Mouse (Mus musculus) heart, adult 2 months (tissue): ENCODE results near the gene Noxo1. TPM values are rescaled to one million over a fixed set of nuclear protein-coding genes. Genes with fewer than 3 reads are reported as not detected.

ENCODE experiments used
- DNase-seq, 2 experiments: peaks; one replicate each; pipeline ENCODE4 v3.0.0; 2021
- H3K27ac ChIP-seq: fragments of 200-600 bp; 2 replicates; pipeline ENCODE4 v1.8.1; 2022
- H3K27me3 ChIP-seq: fragments of 200-500 bp; 2 replicates; pipeline ENCODE4 v1.6.1; 2012; ENCODE audit warnings: mild to moderate bottlenecking, low read length, inconsistent platforms, mixed read lengths; ENCODE audit not compliant: control insufficient read depth, insufficient read depth
- H3K36me3 ChIP-seq: fragments of 200-500 bp; 2 replicates; pipeline ENCODE4 v1.6.1; 2012; ENCODE audit warnings: low read length, inconsistent platforms; ENCODE audit not compliant: control insufficient read depth, insufficient read depth
- H3K4me1 ChIP-seq: fragments of 200-500 bp; 2 replicates; pipeline ENCODE4 v1.6.1; 2011; ENCODE audit warnings: low read length; ENCODE audit not compliant: control insufficient read depth, insufficient read depth
- H3K4me3 ChIP-seq: fragments of 200-600 bp; 2 replicates; pipeline ENCODE4 v1.8.1; 2022
- H3K79me2 ChIP-seq: fragments of 200-500 bp; replicated peaks from 2 replicates; pipeline ENCODE4 v1.6.1; 2012; ENCODE audit warnings: mild to moderate bottlenecking, inconsistent platforms, low read length, moderate library complexity, mixed read lengths; ENCODE audit not compliant: control insufficient read depth, insufficient read depth
- H3K9ac ChIP-seq: fragments of 200-500 bp; 2 replicates; pipeline ENCODE4 v1.6.1; 2012; ENCODE audit warnings: low read depth, mild to moderate bottlenecking, control low read depth, inconsistent platforms, low read length, mixed read lengths
- CTCF ChIP-seq: fragments of 200-600 bp; IDR thresholded peaks from 2 replicates; pipeline ENCODE4 v1.8.1; 2022; ENCODE audit warnings: antibody characterized with exemption, mild to moderate bottlenecking, moderate library complexity
- EP300 ChIP-seq: fragments of 200-500 bp; IDR thresholded peaks from 2 replicates; pipeline ENCODE4 v1.6.1; 2011; ENCODE audit warnings: low read depth, low read length, control low read depth; ENCODE audit not compliant: insufficient read depth
- POLR2A ChIP-seq: fragments of 200-500 bp; IDR thresholded peaks from 2 replicates; pipeline ENCODE4 v1.6.1; 2011; ENCODE audit warnings: mild to moderate bottlenecking, low read depth, low read length, control low read depth; ENCODE audit not compliant: insufficient read depth
- WGBS: fragments of 180-500 bp; shearing (Covaris S2); methylation state at CpG from one replicate; pipeline ENCODE4 v1.1.7; 2018; 5-methylcytosine and 5-hydroxymethylcytosine counted together
- intact Hi-C: fragments of 180-260 bp; cut with DNase I; formaldehyde crosslinking; loops from one replicate; pipeline ENCODE4 v1.15.1; 2025
- polyA plus RNA-seq: library from polyadenylated mRNA; depleted of rRNA; stranded (reverse); fragments of >200 nt; gene quantifications from 2 replicates; pipeline ENCODE4 v1.2.3, GENCODE M21; 2012
- total RNA-seq, 2 experiments: library from RNA; stranded (reverse); gene quantifications; 2 replicates each; pipeline ENCODE4 v1.2.3; 2021

The Noxo1 gene
- total and polyA plus RNA-seq, 3 experiments = 0.65 to 4.5 (median 1.0) TPM

DNA sequence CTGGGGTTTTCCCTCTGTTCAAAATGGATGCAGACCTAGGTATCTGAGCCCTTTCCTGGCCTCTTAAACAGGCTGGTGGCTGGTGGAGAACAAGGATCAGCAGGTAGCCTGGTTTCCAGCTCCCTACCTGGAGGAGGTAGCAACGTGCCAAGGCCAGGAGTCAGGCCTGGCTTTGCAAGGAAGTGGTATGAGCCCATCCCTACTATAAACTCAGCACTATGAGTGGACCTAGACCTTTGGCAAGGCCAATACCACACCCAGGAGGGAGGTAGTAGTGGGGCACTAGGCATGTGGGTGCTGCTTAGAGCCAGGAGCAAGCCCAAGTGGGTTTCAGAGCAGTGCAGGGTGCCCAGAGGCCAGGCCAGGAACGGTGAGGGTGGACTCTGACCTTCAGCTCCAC, 3.4 kb downstream of the Noxo1 start:
- TF ChIP-seq POLR2A (no peak), CTCF (no peak)
- WGBS = 79% methylated on average over 2 of the region's 2 CpGs

DNA sequence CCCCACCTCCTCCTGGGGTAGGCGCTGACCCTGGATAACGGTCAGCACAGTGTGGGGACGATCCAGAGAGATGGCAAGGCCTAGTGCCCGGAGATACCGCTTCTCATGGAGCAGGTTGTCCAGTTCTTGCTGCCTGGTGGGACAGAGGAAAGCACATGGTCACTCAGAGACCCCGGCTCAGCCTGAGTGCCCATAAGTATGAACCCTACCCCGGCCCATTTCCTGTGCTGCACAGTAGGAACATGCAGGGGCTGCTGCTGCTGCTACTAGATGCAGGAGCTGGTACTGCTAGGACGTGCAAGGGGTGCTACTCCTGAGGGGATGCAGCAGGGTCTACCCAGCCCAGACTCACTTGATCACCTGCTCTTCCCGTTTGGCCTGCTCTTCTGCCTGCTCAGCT, 5.2 kb downstream of the Noxo1 start:
- Histone ChIP-seq H3K79me2 (no peaks in the 10 kb centered on the region), H3K9ac (no peak overlapping the region), H3K4me1 (no peaks in the 10 kb centered on the region), H3K36me3 (no peaks in the 10 kb centered on the region), H3K4me3 (no peak overlapping the region), H3K27me3 (no peaks in the 10 kb centered on the region), H3K27ac (no peak overlapping the region)
- 88% methylated on average over 9 of the region's 9 CpGs for WGBS
- TF ChIP-seq POLR2A (no peak), EP300 (no peak), CTCF (no peak)
- intact Hi-C loops = no loop called here
- DNase-seq = no peak

More for the DNA sequence above, 3.4 kb downstream of the Noxo1 start:
- Histone ChIP-seq H3K36me3 (no peaks in the 10 kb centered on the region), H3K27me3 (no peaks in the 10 kb centered on the region), H3K27ac (no peak overlapping the region), H3K9ac (no peak overlapping the region), H3K4me1 (no peaks in the 10 kb centered on the region; the same call in 1 of the 2 replicates), H3K79me2 (no peaks in the 10 kb centered on the region), H3K4me3 (no peak overlapping the region)
- intact Hi-C loops = no loop called here
- no peak for DNase-seq

DNA sequence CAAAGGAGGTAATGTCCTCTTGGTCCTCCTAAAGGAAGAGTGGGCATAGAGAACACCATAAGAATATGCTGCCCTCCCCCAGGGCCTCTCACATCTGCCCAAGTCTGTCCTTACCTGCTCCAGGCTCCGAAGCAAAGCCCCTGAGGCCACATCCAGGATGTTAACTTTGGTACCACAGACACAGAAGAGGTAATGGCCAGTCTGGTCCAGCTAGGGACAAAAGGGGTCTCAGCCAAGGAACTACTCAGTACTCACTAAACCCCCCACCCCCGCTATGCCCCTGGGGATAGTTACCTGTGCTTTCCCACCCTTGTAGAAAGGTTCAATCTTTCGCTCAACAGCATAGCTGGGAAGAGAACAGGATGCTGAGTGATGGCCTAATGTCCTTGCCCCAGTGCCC, 9.8 kb downstream of the Noxo1 start:
- H3K27ac ChIP-seq = no peak overlapping the region
- 93% methylated on average over 3 of the region's 3 CpGs for WGBS
- H3K4me1 ChIP-seq = no peaks in the 10 kb centered on the region; the same call in 1 of the 2 replicates
- no peak overlapping the region for H3K4me3 ChIP-seq
- no peaks in the 10 kb centered on the region for H3K36me3 ChIP-seq
- intact Hi-C loops = loop anchor here (2.0 kb wide), 1 partner anchor 37 kb away; the partner anchor contains the start of gene Zfp598
- DNase-seq = no peak
- no peaks in the 10 kb centered on the region for H3K79me2 ChIP-seq
- no peak overlapping the region for H3K9ac ChIP-seq
- TF ChIP-seq CTCF (no peak), POLR2A (no peak), EP300 (no peak)
- H3K27me3 ChIP-seq = no peaks in the 10 kb centered on the region

DNA sequence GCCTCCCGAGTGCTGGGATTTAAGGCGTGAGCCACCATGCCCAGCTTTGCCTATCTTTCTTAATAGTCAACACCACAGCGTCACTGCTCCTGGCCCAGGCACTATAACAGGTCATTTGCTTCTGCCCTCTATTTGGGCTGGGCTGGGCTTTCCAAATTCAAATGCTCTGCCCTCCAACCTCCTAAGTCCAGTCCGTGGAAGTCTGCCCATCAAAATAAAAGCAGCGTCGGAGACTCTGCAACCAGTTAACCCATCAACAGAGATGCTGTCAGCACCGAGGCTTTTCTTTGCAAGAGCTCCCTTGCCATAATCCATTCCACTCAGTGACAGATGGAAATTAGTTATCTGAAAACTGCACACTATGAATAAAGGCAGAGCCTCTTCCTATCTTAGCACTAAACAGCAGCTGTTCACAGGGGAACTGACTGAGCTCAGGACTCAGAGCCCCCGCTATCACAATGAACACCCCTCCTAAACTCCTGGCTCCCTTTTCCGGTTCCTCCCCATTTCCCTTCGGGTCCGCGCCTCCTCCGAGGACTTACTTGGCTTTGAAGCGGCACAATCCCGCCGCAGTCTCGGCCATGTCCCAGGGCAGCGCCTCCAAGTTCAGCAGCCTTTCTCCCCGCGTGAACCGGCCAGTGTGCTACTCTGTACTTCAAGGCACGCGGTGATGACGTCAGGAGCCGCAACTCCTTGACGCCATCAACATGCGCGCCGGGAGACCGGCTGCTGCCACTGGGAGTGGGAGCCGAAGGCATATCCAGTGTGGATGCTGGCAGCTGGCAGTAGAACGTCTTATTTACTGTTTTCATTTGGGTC, 11.2 kb downstream of the Noxo1 start, which contains the start of gene Tbl3:
Tbl3 (minus strand) TSS at position 679 of the 819 bp plus-strand sequence.
- Histone ChIP-seq H3K4me3 (peak within 1 kb of the TSS; percentile 83), H3K4me1 (no peaks in the 10 kb centered on the region; the same call in 1 of the 2 replicates), H3K79me2 (no peaks in the 10 kb centered on the region), H3K36me3 (no peaks in the 10 kb centered on the region), H3K27me3 (no peaks in the 10 kb centered on the region), H3K27ac (peak within 1 kb of the TSS; percentile 85), H3K9ac (peak within 1 kb of the TSS; percentile 79)
- DNase-seq = peak; percentile 93 to 97
- 3% methylated on average over 32 of the region's 32 CpGs for WGBS
- intact Hi-C loops = loop anchor here (1.0 to 2.0 kb wide), 3 partner anchors 11 to 38 kb away; partner anchors contain the start of genes Gfer, Noxo1 and Zfp598
- peak; percentile 49; the same call in 1 of the 2 replicates for TF ChIP-seq EP300
- peak; percentile 92 for TF ChIP-seq POLR2A
- no peak for TF ChIP-seq CTCF

DNA sequence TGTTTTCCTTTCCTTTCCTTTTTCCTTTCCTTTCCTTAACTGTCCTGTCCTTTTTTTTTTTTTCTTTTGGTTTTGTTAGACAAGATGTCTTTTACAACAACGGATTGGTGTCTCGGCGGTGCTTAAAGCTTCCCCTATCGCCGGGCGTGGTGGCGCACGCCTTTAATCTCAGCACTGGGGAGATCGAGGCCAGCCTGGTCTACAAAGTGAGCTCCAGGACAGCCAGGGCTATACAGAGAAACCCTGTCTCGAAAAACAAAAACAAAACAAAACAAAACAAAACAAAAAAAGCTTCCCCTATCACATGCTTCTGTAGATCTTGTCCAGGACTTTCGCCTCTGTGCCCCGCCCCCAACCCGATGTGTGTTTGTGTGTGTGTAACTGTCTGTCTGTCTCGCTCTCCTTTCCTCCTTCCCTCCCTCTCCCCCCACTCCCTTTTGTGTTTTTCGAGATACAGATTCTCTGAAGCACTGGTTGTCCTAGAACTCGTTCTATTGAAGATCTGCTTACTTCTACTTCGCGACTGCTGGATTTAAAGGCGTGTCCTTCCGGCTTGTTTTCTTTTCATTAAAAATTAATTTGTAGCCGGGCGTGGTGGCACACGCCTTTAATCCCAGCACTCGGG, 11.9 kb downstream of the Noxo1 start:
- Histone ChIP-seq H3K4me3 (peak overlapping the region; percentile 83), H3K27me3 (no peaks in the 10 kb centered on the region), H3K9ac (peak overlapping the region; percentile 79), H3K36me3 (no peaks in the 10 kb centered on the region), H3K4me1 (no peaks in the 10 kb centered on the region; the same call in 1 of the 2 replicates), H3K27ac (peak overlapping the region; percentile 85), H3K79me2 (no peaks in the 10 kb centered on the region)
- TF ChIP-seq EP300 (no peak), POLR2A (no peak), CTCF (no peak)
- WGBS = 2% methylated on average over 24 of the region's 24 CpGs
- DNase-seq = no peak
- intact Hi-C loops = loop anchor here (1.0 to 2.0 kb wide), 3 partner anchors 11 to 39 kb away; partner anchors contain the start of genes Gfer, Noxo1 and Zfp598
